Mouse (Mus musculus) testis, adult 2 months (tissue): ENCODE data around the gene Gng12. TPM values are rescaled to one million over a fixed set of nuclear protein-coding genes. Genes with fewer than 3 reads are reported as not detected.

Experiments
- H3K27ac ChIP-seq: fragments of 200-500 bp; 2 replicates; pipeline ENCODE4 v1.5.1; 2012; ENCODE audit warnings: low read depth, low read length; ENCODE audit not compliant: control insufficient read depth, insufficient read depth
- H3K27me3 ChIP-seq: fragments of 200-500 bp; 2 replicates; pipeline ENCODE4 v1.6.1; 2012; ENCODE audit warnings: mild to moderate bottlenecking, low read length, moderate library complexity; ENCODE audit not compliant: control insufficient read depth, insufficient read depth
- H3K36me3 ChIP-seq: fragments of 200-500 bp; 2 replicates; pipeline ENCODE4 v1.6.1; 2012; ENCODE audit warnings: mild to moderate bottlenecking, low read length; ENCODE audit not compliant: control insufficient read depth, insufficient read depth
- H3K4me1 ChIP-seq: fragments of 200-500 bp; 2 replicates; pipeline ENCODE4 v1.6.1; 2012; ENCODE audit warnings: low read length; ENCODE audit not compliant: control insufficient read depth, insufficient read depth
- H3K4me3 ChIP-seq: fragments of 200-500 bp; 2 replicates; pipeline ENCODE4 v1.5.1; 2012; ENCODE audit warnings: low read depth, mild to moderate bottlenecking, low read length, moderate library complexity, mixed read lengths; ENCODE audit not compliant: control insufficient read depth
- CTCF ChIP-seq: fragments of 200-500 bp; IDR thresholded peaks from 2 replicates; pipeline ENCODE4 v1.5.1; 2012; ENCODE audit warnings: low read depth, mild to moderate bottlenecking, inconsistent platforms, low read length, moderate library complexity; ENCODE audit not compliant: control insufficient read depth, insufficient read depth, insufficient replicate concordance
- POLR2A ChIP-seq: fragments of 200-500 bp; IDR thresholded peaks from 2 replicates; pipeline ENCODE4 v1.6.1; 2012; ENCODE audit warnings: low read depth, mild to moderate bottlenecking, inconsistent platforms, low read length, moderate library complexity; ENCODE audit not compliant: control insufficient read depth
- polyA plus RNA-seq: library from polyadenylated mRNA; depleted of rRNA; stranded (reverse); fragments of >200 nt; gene quantifications from 2 replicates; pipeline ENCODE4 v1.2.3, GENCODE M21; 2012; rRNA removed

Gene Gng12
- polyA plus RNA-seq, 1 experiment, result 13.6 TPM

DNA sequence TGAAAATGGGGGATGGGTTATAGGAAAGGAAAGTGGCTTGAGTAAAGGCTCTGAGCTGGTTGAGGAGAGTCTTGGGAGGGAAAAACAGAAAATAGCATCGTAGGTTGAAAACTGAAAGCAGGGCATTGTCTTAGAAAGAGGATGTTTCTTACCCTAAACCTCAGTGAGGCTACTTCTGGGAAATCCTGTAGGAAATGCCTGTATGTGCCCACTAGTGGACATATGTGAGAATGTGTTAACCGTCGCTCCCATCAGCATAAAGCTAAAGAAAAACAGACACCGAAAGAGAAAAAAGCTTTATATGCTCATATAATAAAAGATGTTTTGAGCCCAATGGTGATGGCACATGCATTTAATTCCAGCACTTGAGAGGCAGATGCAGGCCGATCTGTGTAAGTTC, 163.9 kb downstream of the Gng12 start:
- Histone ChIP-seq H3K36me3 (no peaks in the 10 kb centered on the region), H3K4me1 (no peaks in the 10 kb centered on the region), H3K4me3 (no peak overlapping the region), H3K27ac (no peak overlapping the region), H3K27me3 (no peaks in the 10 kb centered on the region)
- TF ChIP-seq CTCF (no peak), POLR2A (no peak)

DNA sequence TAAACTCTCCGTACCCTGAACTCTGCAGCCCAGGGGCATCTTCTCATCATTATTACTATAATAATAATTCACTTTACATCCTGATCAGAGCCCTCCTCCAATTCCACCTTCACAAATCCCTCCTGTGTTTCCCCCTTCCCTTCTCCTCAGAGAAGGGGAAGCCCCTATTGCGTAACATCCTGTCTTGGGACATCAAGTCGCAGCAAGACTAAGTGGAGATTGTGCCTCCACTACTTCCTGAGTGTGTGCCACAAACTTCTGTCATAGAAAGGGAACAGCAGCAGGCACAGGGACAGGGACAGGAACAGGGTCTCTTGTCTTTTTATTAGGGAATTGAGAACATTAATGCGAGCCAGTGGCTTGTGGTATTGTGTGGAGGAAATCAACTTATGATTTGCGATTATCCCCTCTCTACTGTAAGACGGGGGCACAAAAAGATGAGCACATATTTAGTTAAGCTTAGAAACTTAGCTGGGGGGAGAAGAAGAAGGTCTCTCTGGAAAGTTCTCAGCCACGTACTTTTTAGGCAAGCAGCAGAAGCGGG, 173.1 kb downstream of the Gng12 start:
- no peak for TF ChIP-seq CTCF
- no peak for TF ChIP-seq POLR2A
- Histone ChIP-seq H3K4me1 (peaks cover 2% of the 10 kb centered on the region; the same call in 1 of the 2 replicates), H3K4me3 (no peak overlapping the region), H3K27me3 (no peaks in the 10 kb centered on the region), H3K36me3 (no peaks in the 10 kb centered on the region), H3K27ac (no peak overlapping the region)

DNA sequence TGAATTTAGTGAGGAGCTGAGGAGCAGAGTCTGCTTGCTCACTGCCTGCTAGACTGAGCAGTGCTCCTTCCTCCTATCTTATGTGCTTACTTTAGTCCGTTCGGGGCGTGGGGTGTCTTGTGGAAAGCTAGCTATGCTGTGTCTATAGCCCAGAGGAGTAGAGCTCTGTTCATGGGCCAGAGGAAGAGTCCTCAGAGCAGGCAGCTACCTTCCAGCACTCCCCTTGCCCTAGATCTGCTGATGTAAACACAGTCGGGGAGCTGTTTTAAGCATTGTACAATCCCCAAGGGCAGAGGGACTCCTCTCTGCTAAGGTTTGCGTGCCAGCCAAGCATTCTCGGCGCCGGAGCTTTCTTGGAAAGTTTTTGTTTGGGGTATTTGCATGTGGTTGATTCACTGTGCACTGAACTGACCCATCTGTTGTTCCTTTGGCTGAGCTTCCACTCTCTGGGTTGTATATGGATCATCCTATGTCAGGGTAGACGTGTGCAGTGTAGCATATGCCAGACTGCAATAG, 173.7 kb downstream of the Gng12 start:
- no peak overlapping the region for H3K4me3 ChIP-seq
- TF ChIP-seq POLR2A, result no peak
- TF ChIP-seq CTCF, result no peak
- H3K4me1 ChIP-seq, result peaks cover 2% of the 10 kb centered on the region; the same call in 1 of the 2 replicates
- no peak overlapping the region for H3K27ac ChIP-seq
- no peaks in the 10 kb centered on the region for H3K27me3 ChIP-seq
- H3K36me3 ChIP-seq, result no peaks in the 10 kb centered on the region

Other genes with a start within 250 kb of the Gng12 start
- gene Vmn1r35, start 210.5 kb upstream of the Gng12 start, polyA plus RNA-seq, result not detected in 2 replicates
- not detected in 2 replicates for gene Vmn1r36, start 177.2 kb upstream of the Gng12 start, polyA plus RNA-seq
- 0.12 TPM in 1 of 2 replicates, not detected in the other for gene Vmn1r37, start 167.0 kb upstream of the Gng12 start, polyA plus RNA-seq
- not detected in 2 replicates for gene Vmn1r38, start 113.8 kb upstream of the Gng12 start, polyA plus RNA-seq
- gene Vmn1r39, start 85.8 kb upstream of the Gng12 start, polyA plus RNA-seq, result not detected in 2 replicates
- gene Gadd45a, start 141.1 kb downstream of the Gng12 start, polyA plus RNA-seq, result 4.1 and 4.8 TPM in 2 replicates